9 mouse cellular contexts compared by ENCODE assay signal in genomic region chr11:32498757-32499535, GRCm38 (mm10). TPM values are rescaled to one million over a fixed set of nuclear protein-coding genes. Genes with fewer than 3 reads are reported as not detected.
DNase-seq lines count a peak whose midpoint lies in the region; ATAC-seq lines count a peak whose summit lies in the region.
"Had no signal": no experiment of that assay in that cellular context is flagged by ENCODE, and none has a peak within 500 bp of the region (broad histone marks: within the 10 kb centered on the region; RNA-seq: fewer than 3 reads in every experiment).

No protein-coding gene starts in this region.

- DNase-seq in kidney, adult 9 months, result peak; percentile 8
- DNase-seq in kidney, adult 11 months, result no peak
- DNase-seq in adrenal gland, postnatal 36 days, result peak; percentile 56 to 58
- DNase-seq in left cerebral cortex, postnatal 25 days (ENCODE audit: low spot score in 2 of 2), result peak; percentile 67 to 84
- DNase-seq in liver, result no peak

- H3K9ac ChIP-seq in forebrain, embryonic 16.5 days (replicated peaks; ENCODE audit: low read depth, low read length), result no peak overlapping the region

- H3K36me3 ChIP-seq in forebrain, embryonic 16.5 days (ENCODE audit: control insufficient read depth, insufficient read depth), result no peaks in the 10 kb centered on the region

- no peaks in the 10 kb centered on the region for H3K9me3 ChIP-seq in forebrain, embryonic 16.5 days (ENCODE audit: control insufficient read depth, low read length)

- H3K27me3 ChIP-seq in forebrain, embryonic 16.5 days (replicated peaks; ENCODE audit: control insufficient read depth, insufficient read depth, low read length), result no peaks in the 10 kb centered on the region
- H3K27me3 ChIP-seq: Patski had no signal

- ATAC-seq in forebrain, embryonic 16.5 days, result peak; percentile 58; the same call in 1 of the 2 replicates
- no peak for ATAC-seq in megakaryocyte, adult 5-6 weeks (ENCODE audit: poor library complexity, severe bottlenecking)
- ATAC-seq in activated CD4-positive, CD25-positive, alpha-beta regulatory T cell, adult 4 months, result no peak
- ATAC-seq: Patski had no signal

- WGBS in forebrain, embryonic 16.5 days, result 58% methylated on average over 7 of the region's 7 CpGs

- intact Hi-C loops in left cerebral cortex, postnatal 25 days (cut with DNase I), result loop anchor here (2.0 kb wide), 1 partner anchor 44 kb away; the partner anchor contains the start of gene Ubtd2

- no peak overlapping the region for H3K27ac ChIP-seq in forebrain, embryonic 16.5 days (ENCODE audit: low read length)

- H3K4me1 ChIP-seq in forebrain, embryonic 16.5 days (replicated peaks; ENCODE audit: control insufficient read depth, insufficient read depth, low read length), result peaks cover 10% of the 10 kb centered on the region

- H3K4me2 ChIP-seq in forebrain, embryonic 16.5 days (ENCODE audit: low read length), result no peak overlapping the region

- H3K4me3 ChIP-seq in forebrain, embryonic 16.5 days (replicated peaks; ENCODE audit: low read length), result no peak overlapping the region

RNA-seq across cellular contexts. Expression of gene Efcab9, which starts 32.9 kb away (rescaled TPM):
- total RNA-seq in adrenal gland, postnatal 36 days (2021), result 1 to 10 TPM in 1 of 2 experiments, under 1 TPM in 1; 0.89 to 1.2 TPM
- polyA plus RNA-seq in forebrain, embryonic 16.5 days (2015; fragmentation: Nextera tagmentation; extraction: Ambion mirVana), result not detected in 2 replicates
- 1 to 10 TPM; 1.6 to 1.7 TPM for total RNA-seq in left cerebral cortex, postnatal 25 days (2021)
- 0.20 and 2.2 TPM in 2 replicates for total RNA-seq in megakaryocyte, adult 5-6 weeks (2015)
- 1.6 and 2.0 TPM in 2 replicates for total RNA-seq in megakaryocyte, adult 5-6 weeks (2017)
- polyA plus RNA-seq in activated CD4-positive, CD25-positive, alpha-beta regulatory T cell, adult 4 months (2017; shearing (Covaris generic)), result 1 to 10 TPM; 1.1 to 1.2 TPM

RNA-seq across cellular contexts. Expression of gene Stk10, which starts 34.2 kb away (rescaled TPM):
- 10 to 100 TPM in 1 of 2 experiments, 1 to 10 TPM in 1; 9.0 to 13.3 TPM for total RNA-seq in adrenal gland, postnatal 36 days (2021)
- polyA plus RNA-seq in forebrain, embryonic 16.5 days (2015; fragmentation: Nextera tagmentation; extraction: Ambion mirVana), result 2.1 and 2.8 TPM in 2 replicates
- 1 to 10 TPM; 5.5 to 6.6 TPM for total RNA-seq in left cerebral cortex, postnatal 25 days (2021)
- total RNA-seq in megakaryocyte, adult 5-6 weeks (2015), result 88.8 and 98.5 TPM in 2 replicates
- total RNA-seq in megakaryocyte, adult 5-6 weeks (2017), result 115 and 125 TPM in 2 replicates
- 100 to 1,000 TPM in 1 of 2 experiments, 10 to 100 TPM in 1; 66.9 to 116 TPM for polyA plus RNA-seq in activated CD4-positive, CD25-positive, alpha-beta regulatory T cell, adult 4 months (2017; shearing (Covaris generic))

RNA-seq across cellular contexts. Expression of gene Ubtd2, which starts 43.8 kb away (rescaled TPM):
- 10 to 100 TPM; 15.3 to 15.5 TPM for total RNA-seq in adrenal gland, postnatal 36 days (2021)
- polyA plus RNA-seq in forebrain, embryonic 16.5 days (2015; fragmentation: Nextera tagmentation; extraction: Ambion mirVana), result 60.2 and 72.1 TPM in 2 replicates
- 10 to 100 TPM; 52.9 to 65.0 TPM for total RNA-seq in left cerebral cortex, postnatal 25 days (2021)
- total RNA-seq in megakaryocyte, adult 5-6 weeks (2015), result 2.3 and 3.4 TPM in 2 replicates
- 0.24 and 1.8 TPM in 2 replicates for total RNA-seq in megakaryocyte, adult 5-6 weeks (2017)
- 1 to 10 TPM; 2.3 to 3.1 TPM for polyA plus RNA-seq in activated CD4-positive, CD25-positive, alpha-beta regulatory T cell, adult 4 months (2017; shearing (Covaris generic))

Comparison
In these comparisons a context has a peak if more than half of its experiments do, and no peak if none do; other contexts are left out.
1. DNase-seq: peak in kidney, adult 9 months (single experiment), adrenal gland, postnatal 36 days (2 of 2) and left cerebral cortex, postnatal 25 days (2 of 2); none in kidney, adult 11 months (single experiment) and liver (single experiment).
2. RNA of gene Stk10, which starts 34.2 kb away (total RNA-seq): 88.8 to 125 TPM in megakaryocyte, adult 5-6 weeks; 9.0 to 13.3 TPM in adrenal gland, postnatal 36 days and 5.5 to 6.6 TPM in left cerebral cortex, postnatal 25 days; every median in the first group is over 4 times any median in the second.